In the genomic region with DNA sequence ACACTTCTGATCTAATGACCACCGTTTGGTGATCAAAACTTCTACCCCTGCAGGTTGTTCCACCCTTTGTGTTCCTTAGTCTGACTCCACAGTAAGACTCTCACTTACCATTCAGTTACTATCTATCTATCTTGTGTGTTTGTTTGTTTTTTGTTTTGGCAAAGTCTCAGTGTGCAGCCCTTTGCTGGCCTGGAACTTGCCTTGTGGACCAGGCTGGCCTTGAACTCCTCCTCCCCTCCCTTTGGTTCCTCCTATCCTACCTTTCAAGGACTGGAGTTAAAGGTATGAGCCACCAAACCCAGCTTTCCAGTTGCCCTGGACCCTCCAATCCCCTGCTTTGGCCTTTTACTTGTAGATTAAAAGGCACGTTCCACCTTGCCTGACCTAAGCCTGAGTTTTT, we compare ENCODE assay signal across 11 mouse cellular contexts. TPM values are rescaled to one million over a fixed set of nuclear protein-coding genes. Genes with fewer than 3 reads are reported as not detected.
A peak's percentile ranks its signal among the peaks of the same experiment; 100 is the strongest.
DNase-seq lines count a peak whose midpoint lies in the region; ATAC-seq and TF ChIP-seq lines count a peak whose summit lies in the region.
"Had no signal": no experiment of that assay in that cellular context is flagged by ENCODE, and none has a peak within 500 bp of the region (broad histone marks: within the 10 kb centered on the region; RNA-seq: fewer than 3 reads in every experiment).

No protein-coding gene starts in this region.

- H3K9ac ChIP-seq in kidney, embryonic 15.5 days = no peak overlapping the region
- H3K9ac ChIP-seq in CH12.LX (ENCODE audit: insufficient read depth, low read depth) (peak overlapping the region; percentile 98), ES-Bruce4 (ENCODE audit: low read depth, poor library complexity, severe bottlenecking) (no peak overlapping the region)
- H3K9ac ChIP-seq in liver, embryonic 16.5 days (ENCODE audit: low read depth, low read length) = no peak overlapping the region

- no peak for ATAC-seq in kidney, embryonic 15.5 days (replicated peaks; ENCODE audit: low FRiP score)
- ATAC-seq in liver, embryonic 16.5 days (ENCODE audit: low read depth) = no peak

- H3K27ac ChIP-seq in kidney, embryonic 15.5 days = no peak overlapping the region
- H3K27ac ChIP-seq in CH12.LX (ENCODE audit: insufficient read depth, low read depth) (peak overlapping the region; percentile 30), ES-Bruce4 (ENCODE audit: insufficient read depth, low read length) (no peak overlapping the region)
- no peak overlapping the region for H3K27ac ChIP-seq in liver, embryonic 16.5 days (ENCODE audit: low read length)
- H3K27ac ChIP-seq: limb, embryonic 10.5 days had no signal

- no peak for TF ChIP-seq EP300 in CH12.LX (IDR thresholded peaks at IDR 0.05; ENCODE audit: low read length)
- no peak for TF ChIP-seq EP300 in ES-Bruce4 (IDR thresholded peaks at IDR 0.05; ENCODE audit: insufficient read depth, low read depth, low read length)

- TF ChIP-seq CTCF in CH12.LX (conservative IDR thresholded peaks at IDR 0.05 in 1 of 2, IDR thresholded peaks at IDR 0.05 in 1 of 2; ENCODE audit: low read depth in 2 of 2, low read length in 2 of 2) = no peak
- TF ChIP-seq CTCF in ES-Bruce4 (IDR thresholded peaks at IDR 0.05; ENCODE audit: low read depth, low read length) = no peak

- WGBS in kidney, embryonic 15.5 days = 67% methylated on average over 2 of the region's 2 CpGs
- 52% methylated on average over 2 of the region's 2 CpGs for WGBS in liver, embryonic 16.5 days (ENCODE audit: insufficient replicate concordance)

- H3K36me3 ChIP-seq in kidney, embryonic 15.5 days = no peaks in the 10 kb centered on the region
- H3K36me3 ChIP-seq in CH12.LX (replicated peaks in 1 of 2; ENCODE audit: control insufficient read depth in 1 of 2, insufficient read depth in 1 of 2, low read length in 1 of 2) (no peaks in the 10 kb centered on the region), ES-Bruce4 (ENCODE audit: control insufficient read depth, insufficient read depth, low read length, poor library complexity, severe bottlenecking) (no peaks in the 10 kb centered on the region)
- H3K36me3 ChIP-seq in liver, embryonic 16.5 days (ENCODE audit: control insufficient read depth, insufficient read depth) = no peaks in the 10 kb centered on the region
- H3K36me3 ChIP-seq: limb, embryonic 10.5 days had no signal

- dilution Hi-C loops in CH12.LX (cut with MboI; ENCODE audit: extremely low pct_ligation_motif_present, extremely low pct_unique_long_range_greater_than_20kb, low sequenced_read_pairs) = no loop called here

- DNase-seq in kidney, adult 18-20 months = no peak
- no peak for DNase-seq in CH12.LX (ENCODE audit: extremely low read depth)
- DNase-seq in right cerebral cortex, postnatal 10 days (ENCODE audit: low spot score in 2 of 2) = no peak
- DNase-seq in layer of hippocampus, postnatal 25 days (ENCODE audit: extremely low spot score in 1 of 2, low spot score in 1 of 2) = no peak
- DNase-seq: cerebellum, adult 2 months; layer of hippocampus, adult 9-11 months; thymus, postnatal 36 days had no signal

- in situ Hi-C loops in CH12.LX (cut with MboI; ENCODE audit: low pct_ligation_motif_present, low pct_unique_long_range_greater_than_20kb, low sequenced_read_pairs) = no loop called here

- peaks cover 43% of the 10 kb centered on the region for H3K79me2 ChIP-seq in CH12.LX (replicated peaks; ENCODE audit: control insufficient read depth, extremely low read depth, insufficient read depth, poor library complexity, severe bottlenecking)

- peak overlapping the region; percentile 59 for H3K4me3 ChIP-seq in kidney, embryonic 15.5 days (replicated peaks)
- H3K4me3 ChIP-seq in CH12.LX (replicated peaks in 1 of 3; ENCODE audit: low read depth in 2 of 3, low read length in 2 of 3, poor library complexity in 1 of 3) (peak overlapping the region in 2 of 3 experiments; percentile 28 to 64), ES-Bruce4 (ENCODE audit: low read depth, low read length) (peak overlapping the region; percentile 6)
- H3K4me3 ChIP-seq in liver, embryonic 16.5 days (ENCODE audit: low read depth, low read length) = peak overlapping the region; percentile 63; the same call in 1 of the 2 replicates

- H3K9me3 ChIP-seq in kidney, embryonic 15.5 days (replicated peaks) = no peaks in the 10 kb centered on the region
- H3K9me3 ChIP-seq in CH12.LX (replicated peaks; ENCODE audit: low read length) = no peaks in the 10 kb centered on the region
- H3K9me3 ChIP-seq in ES-Bruce4 (replicated peaks; ENCODE audit: control insufficient read depth, insufficient read depth, low read length, poor library complexity, severe bottlenecking) = no peaks in the 10 kb centered on the region
- H3K9me3 ChIP-seq in liver, embryonic 16.5 days (replicated peaks; ENCODE audit: control insufficient read depth, low read length) = no peaks in the 10 kb centered on the region
- H3K9me3 ChIP-seq: limb, embryonic 10.5 days had no signal

- H3K4me1 ChIP-seq in kidney, embryonic 15.5 days = peaks cover 28% of the 10 kb centered on the region
- H3K4me1 ChIP-seq in CH12.LX (ENCODE audit: control insufficient read depth in 1 of 2, insufficient read depth in 2 of 2) (peaks cover 17 to 26% of the 10 kb centered on the region in 2 experiments), ES-Bruce4 (ENCODE audit: control insufficient read depth, insufficient read depth, low read length) (no peaks in the 10 kb centered on the region)
- H3K4me1 ChIP-seq in liver, embryonic 16.5 days (ENCODE audit: control insufficient read depth, low read depth, low read length) = no peaks in the 10 kb centered on the region; the same call in none of the 2 replicates

- H3K27me3 ChIP-seq in kidney, embryonic 15.5 days = peaks cover 31% of the 10 kb centered on the region
- H3K27me3 ChIP-seq in CH12.LX (replicated peaks) (no peaks in the 10 kb centered on the region), ES-Bruce4 (ENCODE audit: control insufficient read depth, insufficient read depth, low read length, poor library complexity, severe bottlenecking) (no peaks in the 10 kb centered on the region)
- peaks cover 34% of the 10 kb centered on the region for H3K27me3 ChIP-seq in liver, embryonic 16.5 days (ENCODE audit: control insufficient read depth, insufficient read depth, low read depth, low read length)

- TF ChIP-seq POLR2A in CH12.LX (IDR thresholded peaks at IDR 0.05; ENCODE audit: low read depth, low read length) (no peak), ES-Bruce4 (IDR thresholded peaks at IDR 0.05; ENCODE audit: insufficient read depth, low read length) (no peak)

- peak overlapping the region; percentile 91 for H3K4me2 ChIP-seq in kidney, embryonic 15.5 days
- H3K4me2 ChIP-seq in CH12.LX (ENCODE audit: insufficient read depth, low read depth, poor library complexity, severe bottlenecking) = peak overlapping the region; percentile 96
- H3K4me2 ChIP-seq in liver, embryonic 16.5 days (ENCODE audit: low read depth, low read length) = peak overlapping the region; percentile 33

- no peak for TF ChIP-seq RAD21 in CH12.LX (IDR thresholded peaks at IDR 0.05; ENCODE audit: low read depth, low read length)

TF ChIP-seq in CH12.LX, 34 proteins besides CTCF, POLR2A, EP300 and RAD21:
- TF ChIP-seq ZC3H11A (IDR thresholded peaks at IDR 0.05; ENCODE audit: low read depth, low read length) (no peak), MAX (IDR thresholded peaks at IDR 0.05; ENCODE audit: low read length) (no peak), BHLHE40 (IDR thresholded peaks at IDR 0.05; ENCODE audit: low read depth, low read length) (no peak), KAT2A (IDR thresholded peaks at IDR 0.05; ENCODE audit: insufficient replicate concordance, low read length) (no peak)

RNA-seq across cellular contexts. Expression of a gene that starts 23.8 kb away (rescaled TPM):
- 60.6 and 64.7 TPM in 2 replicates for polyA plus RNA-seq in kidney, embryonic 15.5 days (2015; fragmentation: Nextera tagmentation; extraction: Ambion mirVana)
- 9.2 and 11.3 TPM in 2 replicates for total RNA-seq in CH12.LX (2012; rRNA removed)
- 0.08 and 0.43 TPM in 2 replicates for total RNA-seq in CH12.LX (2014; rRNA removed)
- 0.91 and 1.1 TPM in 2 replicates for polyA plus RNA-seq in CH12.LX (2012; ENCODE audit: insufficient read length, low read depth)
- 82.8 and 88.1 TPM in 2 replicates for polyA plus RNA-seq in ES-Bruce4 (2011; ENCODE audit: insufficient read depth, insufficient read length, low read depth, missing spikeins)
- 19.1 and 19.3 TPM in 2 replicates for polyA plus RNA-seq in liver, embryonic 16.5 days (2015; fragmentation: Nextera tagmentation; extraction: Ambion mirVana)
- 1 to 10 TPM; 1.3 TPM for total RNA-seq in layer of hippocampus, postnatal 25 days (2021)

Comparison
In these comparisons a context has a peak if more than half of its experiments do, and no peak if none do; other contexts are left out.
1. H3K4me2 ChIP-seq: peak in every context shown above with its lines; median percentile 96 in CH12.LX; 91 in kidney, embryonic 15.5 days; 33 in liver, embryonic 16.5 days.
2. H3K4me3 ChIP-seq: peak in every context shown above with its lines; median percentile 63 in liver, embryonic 16.5 days; 59 in kidney, embryonic 15.5 days; 46 in CH12.LX; 6 in ES-Bruce4.